Mouse (Mus musculus): Measurements from ENCODE around the gene Dchs1. TPM values are rescaled to one million over a fixed set of nuclear protein-coding genes. Genes with fewer than 3 reads are reported as not detected.
A peak's percentile ranks its signal among the peaks of the same experiment; 100 is the strongest.

Dchs1 gene
- total RNA-seq, 2 experiments from 2014 or later = 6.7 to 7.8 TPM

GRCm38 (mm10) chr7:105703816-105704215 is 83.6 kb downstream of the Dchs1 start:
- no peak for DNase-seq (ENCODE audit: low spot score in 2 of 2)

- peak; percentile 31 to 54 for DNase-seq (ENCODE audit: low spot score in 2 of 2)
Measured at GRCm38 (mm10) chr7:105703184-105703583, 84.3 kb downstream of the Dchs1 start.

Other genes with a start within 250 kb of the Dchs1 start
- gene Smpd1, start 233.3 kb downstream of the Dchs1 start, total RNA-seq (2021) = 100 to 1,000 TPM in 1 of 2 experiments, 10 to 100 TPM in 1; 99.9 to 111 TPM
- 100 to 1,000 TPM; 469 to 485 TPM for gene Apbb1, start 206.0 kb downstream of the Dchs1 start, total RNA-seq (2021)
- under 1 TPM; 0.40 to 0.82 TPM for gene Hpx, start 187.5 kb downstream of the Dchs1 start, total RNA-seq (2021)
- 100 to 1,000 TPM; 150 to 157 TPM for gene Trim3, start 154.1 kb downstream of the Dchs1 start, total RNA-seq (2021)
- 10 to 100 TPM; 67.4 to 67.5 TPM for gene Timm10b, start 147.6 kb downstream of the Dchs1 start, total RNA-seq (2021)
- 10 to 100 TPM; 93.3 to 94.4 TPM for gene Arfip2, start 147.2 kb downstream of the Dchs1 start, total RNA-seq (2021)
- 10 to 100 TPM in 1 of 2 experiments, 1 to 10 TPM in 1; 8.6 to 11.5 TPM for gene Gm45799, start 147.1 kb downstream of the Dchs1 start, total RNA-seq (2021)
- gene Dnhd1, start 136.8 kb downstream of the Dchs1 start, total RNA-seq (2021) = 1 to 10 TPM; 5.2 to 6.1 TPM
- 10 to 100 TPM; 68.9 to 74.6 TPM for gene Ilk, start 51.1 kb downstream of the Dchs1 start, total RNA-seq (2021)
- 10 to 100 TPM in 1 of 2 experiments, 1 to 10 TPM in 1; 9.3 to 12.9 TPM for gene Rrp8, start 50.3 kb downstream of the Dchs1 start, total RNA-seq (2021)
- 100 to 1,000 TPM; 107 to 110 TPM for gene Taf10, start 43.3 kb downstream of the Dchs1 start, total RNA-seq (2021)
- gene Tpp1, start 35.4 kb downstream of the Dchs1 start, total RNA-seq (2021) = 10 to 100 TPM; 57.5 to 62.7 TPM
- 100 to 1,000 TPM in 1 of 2 experiments, 10 to 100 TPM in 1; 97.3 to 101 TPM for gene Mrpl17, start 23.4 kb upstream of the Dchs1 start, total RNA-seq (2021)
- 1 to 10 TPM in 1 of 2 experiments, not detected in 1; 1.0 TPM for gene Gm4070, start 166.3 kb upstream of the Dchs1 start, total RNA-seq (2021)